Mouse (Mus musculus) Patski (cell line): ENCODE results near the gene Adgrl2. TPM values are rescaled to one million over a fixed set of nuclear protein-coding genes. Genes with fewer than 3 reads are reported as not detected.
A peak's percentile ranks its signal among the peaks of the same experiment; 100 is the strongest.

Experiments
- ATAC-seq: fragments of 100-300 bp; one replicate; pipeline ENCODE4 v1.8.0; 2021
- CTCF ChIA-PET: fragments of 350-600 bp; sonication (Branson Sonifier 250); formaldehyde crosslinking; loops from one replicate; lab custom pipeline; 2022; ENCODE audit warnings: inconsistent platforms; lab: Charles Lee
- POLR2A ChIA-PET: fragments of 350-600 bp; sonication (Branson Sonifier 250); formaldehyde crosslinking; loops from one replicate; lab custom pipeline; 2022; ENCODE audit warnings: antibody characterized with exemption, inconsistent platforms; lab: Charles Lee
- DNase-seq: peaks from one replicate; pipeline ENCODE4 v3.0.0-alpha.2; 2011; ENCODE audit warnings: low read depth, low spot score
- H3K27me3 ChIP-seq: fragments of 371-371 bp; one replicate; pipeline ENCODE4 v1.5.1; 2021
- CTCF ChIP-seq: fragments of 100-300 bp; IDR thresholded peaks from one replicate; pipeline ENCODE4 v1.5.1; 2021
- in situ Hi-C: fragments of 300-500 bp; cut with MboI; formaldehyde crosslinking; loops from 3 replicates; pipeline ENCODE4 v1.11.1; 2018; ENCODE audit warnings: low pct_unique_long_range_greater_than_20kb, mixed read lengths
- polyA plus RNA-seq: library from polyadenylated mRNA; unstranded; gene quantifications from one replicate; pipeline ENCODE4 v1.2.3, GENCODE M21; 2021

The Adgrl2 gene
- polyA plus RNA-seq = 107 TPM

- ChIA-PET CTCF (interaction anchor here (1.1 to 2.4 kb wide), 6 partner anchors 13 to 1792 kb away, joined by 3 to 7 read pairs (median 4); no protein-coding TSS in a partner anchor), POLR2A (interaction anchor here (0.6 to 1.8 kb wide), 3 partner anchors 9 to 126 kb away, joined by 3 to 8 read pairs (median 5); no protein-coding TSS in a partner anchor)
- no peak for TF ChIP-seq CTCF
- in situ Hi-C loops = loop anchor here (25.0 kb wide), 1 partner anchor 2003 kb away; no protein-coding TSS in a partner anchor
- H3K27me3 ChIP-seq = no peaks in the 10 kb centered on the region
- ATAC-seq = no peak
- no peak for DNase-seq
Observed at GRCm38 (mm10) chr3:148990531-148991003, at the start of gene Adgrl2. Gene Adgrl2, minus strand, starts transcription at chr3:148990555.

GRCm38 (mm10) chr3:149038771-149039170 lies 48.4 kb upstream of the Adgrl2 start:
- H3K27me3 ChIP-seq = no peaks in the 10 kb centered on the region
- POLR2A ChIA-PET = no interaction called here
- TF ChIP-seq CTCF = no peak
- in situ Hi-C loops = no loop called here
- DNase-seq (peak; percentile 3), ATAC-seq (peak; percentile 37)
- CTCF ChIA-PET = interaction anchor here (1.0 to 1.3 kb wide), 3 partner anchors 12 to 29 kb away, joined by 3 to 5 read pairs (median 4); no protein-coding TSS in a partner anchor

GRCm38 (mm10) chr3:149019925-149020324 lies 29.6 kb upstream of the Adgrl2 start:
- POLR2A ChIA-PET = no interaction called here
- CTCF ChIA-PET = interaction anchor here (0.6 to 1.7 kb wide), 8 partner anchors 9 to 329 kb away, joined by 3 to 7 read pairs (median 4); no protein-coding TSS in a partner anchor
- peak; percentile 38 for TF ChIP-seq CTCF
- in situ Hi-C loops = loop anchor here (10.0 to 25.0 kb wide), 2 partner anchors 325 to 417 kb away; no protein-coding TSS in a partner anchor
- no peaks in the 10 kb centered on the region for H3K27me3 ChIP-seq
- no peak for DNase-seq
- no peak for ATAC-seq

GRCm38 (mm10) chr3:149009311-149009710 lies 19.0 kb upstream of the Adgrl2 start:
- no peak for TF ChIP-seq CTCF
- CTCF ChIA-PET = interaction anchor here (1.2 to 2.0 kb wide), 4 partner anchors 7 to 18 kb away, joined by 3 to 7 read pairs (median 4); no protein-coding TSS in a partner anchor
- DNase-seq (no peak), ATAC-seq (no peak)
- in situ Hi-C loops = loop anchor here (25.0 kb wide), 1 partner anchor 428 kb away; no protein-coding TSS in a partner anchor
- H3K27me3 ChIP-seq = no peaks in the 10 kb centered on the region
- POLR2A ChIA-PET = no interaction called here

- ChIA-PET CTCF (interaction anchor here (1.0 to 1.3 kb wide), 5 partner anchors 8 to 16 kb away, joined by 3 to 4 read pairs (median 3); no protein-coding TSS in a partner anchor), POLR2A (no interaction called here)
- ATAC-seq (no peak), DNase-seq (no peak)
- no peak for TF ChIP-seq CTCF
- H3K27me3 ChIP-seq = no peaks in the 10 kb centered on the region
- in situ Hi-C loops = loop anchor here (25.0 kb wide), 1 partner anchor 429 kb away; no protein-coding TSS in a partner anchor
Observed at GRCm38 (mm10) chr3:149008634-149009023, 18.3 kb upstream of the Adgrl2 start.

- H3K27me3 ChIP-seq = no peaks in the 10 kb centered on the region
- ATAC-seq (no peak), DNase-seq (no peak)
- ChIA-PET POLR2A (no interaction called here), CTCF (interaction anchor here (0.8 to 1.3 kb wide), 6 partner anchors 9 to 341 kb away, joined by 3 to 4 read pairs (median 3); no protein-coding TSS in a partner anchor)
- no peak for TF ChIP-seq CTCF
- in situ Hi-C loops = loop anchor here (25.0 kb wide), 1 partner anchor 429 kb away; no protein-coding TSS in a partner anchor
Observed at GRCm38 (mm10) chr3:149007860-149008633, 17.7 kb upstream of the Adgrl2 start.

GRCm38 (mm10) chr3:149001364-149001763 lies 11.0 kb upstream of the Adgrl2 start:
- ATAC-seq (no peak), DNase-seq (no peak)
- ChIA-PET POLR2A (no interaction called here), CTCF (interaction anchor here (0.6 to 1.8 kb wide), 5 partner anchors 9 to 240 kb away, joined by 3 to 7 read pairs (median 3); no protein-coding TSS in a partner anchor)
- no peaks in the 10 kb centered on the region for H3K27me3 ChIP-seq
- in situ Hi-C loops = loop anchor here (25.0 kb wide), 1 partner anchor 436 kb away; no protein-coding TSS in a partner anchor
- no peak for TF ChIP-seq CTCF

- in situ Hi-C loops = loop anchor here (25.0 kb wide), 1 partner anchor 2011 kb away; no protein-coding TSS in a partner anchor
- DNase-seq (no peak), ATAC-seq (no peak)
- ChIA-PET POLR2A (no interaction called here), CTCF (no interaction called here)
- H3K27me3 ChIP-seq = no peaks in the 10 kb centered on the region
- TF ChIP-seq CTCF = no peak
Observed at GRCm38 (mm10) chr3:148998661-148999060, 8.3 kb upstream of the Adgrl2 start.

- no peak for TF ChIP-seq CTCF
- in situ Hi-C loops = loop anchor here (25.0 kb wide), 1 partner anchor 2004 kb away; no protein-coding TSS in a partner anchor
- DNase-seq (no peak), ATAC-seq (no peak)
- CTCF ChIA-PET = interaction anchor here (1.1 to 2.4 kb wide), 6 partner anchors 13 to 1793 kb away, joined by 3 to 7 read pairs (median 4); no protein-coding TSS in a partner anchor
- H3K27me3 ChIP-seq = no peaks in the 10 kb centered on the region
- POLR2A ChIA-PET = interaction anchor here (0.6 to 1.8 kb wide), 4 partner anchors 9 to 1876 kb away, joined by 3 to 8 read pairs (median 4); no protein-coding TSS in a partner anchor
Observed at GRCm38 (mm10) chr3:148991056-148991455, 701 bp upstream of the Adgrl2 start.
